In the genomic region with DNA sequence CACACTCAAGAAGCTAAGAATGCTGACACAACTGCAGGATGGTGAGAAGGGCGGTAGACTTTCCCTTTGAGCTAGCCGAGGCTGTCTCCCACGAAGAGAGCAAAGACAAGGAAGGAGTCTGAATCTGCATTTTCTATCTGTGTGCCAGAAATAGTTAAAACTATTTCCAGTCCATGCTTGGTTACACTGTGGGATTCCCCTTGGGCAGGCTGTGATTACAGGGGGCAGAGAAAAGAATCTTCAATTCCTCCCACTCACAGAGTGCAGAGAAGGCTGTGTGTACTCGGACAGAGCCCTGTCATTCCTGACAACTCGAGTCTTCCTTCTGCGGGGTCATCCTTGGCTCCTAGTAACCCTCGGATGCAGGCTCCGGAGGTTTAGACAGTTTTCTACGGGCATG, we compare ENCODE assay signal across 15 mouse cellular contexts. TPM values are rescaled to one million over a fixed set of nuclear protein-coding genes. Genes with fewer than 3 reads are reported as not detected.
DNase-seq lines count a peak whose midpoint lies in the region; ATAC-seq and TF ChIP-seq lines count a peak whose summit lies in the region.
"Had no signal": no experiment of that assay in that cellular context is flagged by ENCODE, and none has a peak within 500 bp of the region (broad histone marks: within the 10 kb centered on the region; RNA-seq: fewer than 3 reads in every experiment).

No protein-coding gene starts in this region.

- H3K27ac ChIP-seq in intestine, embryonic 14.5 days (ENCODE audit: low read depth), result peak overlapping the region; percentile 43; the same call in 1 of the 2 replicates
- no peak overlapping the region for H3K27ac ChIP-seq in intestine, postnatal 0 days (ENCODE audit: low read depth, low read length)
- H3K27ac ChIP-seq: liver, embryonic 14.5 days had no signal

- no peak for TF ChIP-seq CTCF in intestine, postnatal 0 days (IDR thresholded peaks at IDR 0.05; ENCODE audit: low read depth)

- no peak for DNase-seq in frontal cortex, postnatal 25 days (ENCODE audit: low spot score in 2 of 2)
- DNase-seq in intestine, embryonic 14.5 days (ENCODE audit: low spot score), result peak; percentile 41
- DNase-seq in urinary bladder, adult 2 months (ENCODE audit: low spot score), result peak; percentile 10
- DNase-seq in urinary bladder, postnatal 25 days (ENCODE audit: low spot score), result no peak
- no peak for DNase-seq in right cerebral cortex, adult 2 months (ENCODE audit: low spot score in 2 of 2)
- no peak for DNase-seq in adrenal gland, postnatal 36 days
- DNase-seq: adrenal gland, postnatal 25 days; cerebellum, adult 9-11 months; gastrocnemius, postnatal 36 days; kidney, postnatal 36 days had no signal

- H3K27me3 ChIP-seq in intestine, embryonic 14.5 days (replicated peaks; ENCODE audit: control insufficient read depth, insufficient read depth, low read length), result no peaks in the 10 kb centered on the region
- H3K27me3 ChIP-seq in intestine, postnatal 0 days (replicated peaks; ENCODE audit: control insufficient read depth, insufficient read depth, low read length), result no peaks in the 10 kb centered on the region
- H3K27me3 ChIP-seq: megakaryocyte, embryonic 14.5 days had no signal

- 0 out of 2 replicates have a peak overlapping the region, but pooled peaks have one; percentile 11 for H3K4me2 ChIP-seq in intestine, embryonic 14.5 days (ENCODE audit: low read length)
- H3K4me2 ChIP-seq in intestine, postnatal 0 days (replicated peaks; ENCODE audit: low read depth), result no peak overlapping the region

- 45% methylated on average over 9 of the region's 9 CpGs for WGBS in intestine, embryonic 14.5 days
- WGBS in intestine, postnatal 0 days, result 60% methylated on average over 9 of the region's 9 CpGs

- no peaks in the 10 kb centered on the region for H3K9me3 ChIP-seq in intestine, embryonic 14.5 days (ENCODE audit: control insufficient read depth, low read length)
- H3K9me3 ChIP-seq in intestine, postnatal 0 days (ENCODE audit: control insufficient read depth), result no peaks in the 10 kb centered on the region
- H3K9me3 ChIP-seq: megakaryocyte, embryonic 14.5 days had no signal

- no peak overlapping the region for H3K4me3 ChIP-seq in intestine, embryonic 14.5 days (ENCODE audit: low read depth, low read length)
- no peak overlapping the region for H3K4me3 ChIP-seq in intestine, postnatal 0 days (ENCODE audit: low read depth, low read length)
- H3K4me3 ChIP-seq: megakaryocyte, embryonic 14.5 days had no signal

- H3K4me1 ChIP-seq in intestine, embryonic 14.5 days (replicated peaks; ENCODE audit: control insufficient read depth, insufficient read depth, low read length), result peaks cover 12% of the 10 kb centered on the region
- no peaks in the 10 kb centered on the region for H3K4me1 ChIP-seq in intestine, postnatal 0 days (replicated peaks; ENCODE audit: control insufficient read depth, insufficient read depth, low read length)

- ATAC-seq in frontal cortex, adult (ENCODE audit: low TSS enrichment), result peak; percentile 93
- ATAC-seq in intestine, embryonic 14.5 days (replicated peaks; ENCODE audit: low FRiP score, low TSS enrichment, low read depth), result no peak
- ATAC-seq in intestine, postnatal 0 days, result no peak

- no peaks in the 10 kb centered on the region for H3K36me3 ChIP-seq in intestine, embryonic 14.5 days (ENCODE audit: control insufficient read depth, insufficient read depth, low read length)
- no peaks in the 10 kb centered on the region for H3K36me3 ChIP-seq in intestine, postnatal 0 days (ENCODE audit: control insufficient read depth, insufficient read depth)

- H3K9ac ChIP-seq in intestine, embryonic 14.5 days (ENCODE audit: low read length), result no peak overlapping the region
- no peak overlapping the region for H3K9ac ChIP-seq in intestine, postnatal 0 days (ENCODE audit: low read depth, low read length)
- H3K9ac ChIP-seq: liver, embryonic 14.5 days had no signal

RNA-seq across cellular contexts. Expression of a gene that starts 49.1 kb away (rescaled TPM):
- polyA plus RNA-seq in intestine, embryonic 14.5 days (2014; fragmentation: Nextera tagmentation; extraction: Ambion mirVana), result 5.7 and 6.1 TPM in 2 replicates
- 6.6 and 7.0 TPM in 2 replicates for polyA plus RNA-seq in intestine, postnatal 0 days (2015; fragmentation: Nextera tagmentation; extraction: Ambion mirVana)
- polyA plus RNA-seq in urinary bladder, adult 2 months (2012; rRNA removed), result 3.9 and 4.3 TPM in 2 replicates
- 10 to 100 TPM in 1 of 2 experiments, 1 to 10 TPM in 1; 9.8 to 15.0 TPM for total RNA-seq in adrenal gland, postnatal 36 days (2021)
- total RNA-seq: gastrocnemius, postnatal 36 days; neutrophil, adult 5-6 weeks had no signal

Comparison
In these comparisons a context has a peak if more than half of its experiments do, and no peak if none do; other contexts are left out.
1. DNase-seq: peak in intestine, embryonic 14.5 days (single experiment) and urinary bladder, adult 2 months (single experiment); none in frontal cortex, postnatal 25 days (0 of 2), urinary bladder, postnatal 25 days (single experiment), right cerebral cortex, adult 2 months (0 of 2) and adrenal gland, postnatal 36 days (0 of 2).